In genomic region chr10:86498673-86499391, GRCm38 (mm10) we compare ENCODE assay signal across 8 mouse cellular contexts. TPM values are rescaled to one million over a fixed set of nuclear protein-coding genes. Genes with fewer than 3 reads are reported as not detected.
DNase-seq lines count a peak whose midpoint lies in the region; ATAC-seq lines count a peak whose summit lies in the region.

Gene Syn3, minus strand, starts transcription at chr10:86498896.

- ATAC-seq in CD4-positive, CD25-positive, alpha-beta regulatory T cell, adult 4 months = no peak
- ATAC-seq in embryonic facial prominence, embryonic 12.5 days (ENCODE audit: insufficient number of reproducible peaks, insufficient read depth, low FRiP score, low TSS enrichment) = peak; percentile 99
- peak; percentile 99 for ATAC-seq in limb, embryonic 11.5 days (ENCODE audit: insufficient number of reproducible peaks, low FRiP score, low TSS enrichment, low read depth)
- peak; percentile 99 for ATAC-seq in midbrain, embryonic 13.5 days

- peak; percentile 47 for DNase-seq in CD4-positive, CD25-positive, alpha-beta regulatory T cell, adult 2 months (ENCODE audit: low read depth, low spot score)
- DNase-seq in heart, adult 8-10 months (ENCODE audit: low spot score) = peak; percentile 48
- peak; percentile 94 to 95 for DNase-seq in kidney, adult 8-10 months
- DNase-seq in limb, embryonic 11.5 days (ENCODE audit: low spot score) = peak; percentile 96
- peak; percentile 10 to 71 for DNase-seq in spleen, postnatal 10 days (ENCODE audit: low spot score in 2 of 2)

- under 1% methylated on average over 21 of the region's 21 CpGs for WGBS in embryonic facial prominence, embryonic 12.5 days
- whole genome bisulfite sequencing in limb, embryonic 11.5 days = 0% methylated on average over 21 of the region's 21 CpGs
- WGBS in midbrain, embryonic 13.5 days = 0% methylated on average over 21 of the region's 21 CpGs

- peak within 1 kb of the TSS; percentile 52; the same call in 1 of the 2 replicates for H3K27ac ChIP-seq in embryonic facial prominence, embryonic 12.5 days
- H3K27ac ChIP-seq in limb, embryonic 11.5 days (replicated peaks; ENCODE audit: low read depth, low read length) = no peak within 1 kb of the TSS
- peak within 1 kb of the TSS; percentile 80 for H3K27ac ChIP-seq in midbrain, embryonic 13.5 days

- H3K4me3 ChIP-seq in embryonic facial prominence, embryonic 12.5 days = peak within 1 kb of the TSS; percentile 50
- peak within 1 kb of the TSS; percentile 57 for H3K4me3 ChIP-seq in limb, embryonic 11.5 days (ENCODE audit: low read depth, low read length)
- peak within 1 kb of the TSS; percentile 64 for H3K4me3 ChIP-seq in midbrain, embryonic 13.5 days (replicated peaks)

- H3K4me2 ChIP-seq in embryonic facial prominence, embryonic 12.5 days (replicated peaks) = peak within 1 kb of the TSS; percentile 66
- peak within 1 kb of the TSS; percentile 85 for H3K4me2 ChIP-seq in limb, embryonic 11.5 days (ENCODE audit: low read depth, severe bottlenecking)
- peak within 1 kb of the TSS; percentile 83 for H3K4me2 ChIP-seq in midbrain, embryonic 13.5 days (replicated peaks)

- H3K4me1 ChIP-seq in embryonic facial prominence, embryonic 12.5 days = peaks cover 12% of the 10 kb centered on the region
- H3K4me1 ChIP-seq in limb, embryonic 11.5 days (ENCODE audit: control insufficient read depth, insufficient read depth, low read length) = peaks cover 6% of the 10 kb centered on the region; the same call in 1 of the 2 replicates
- peaks cover 17% of the 10 kb centered on the region for H3K4me1 ChIP-seq in midbrain, embryonic 13.5 days (replicated peaks)

- no peaks in the 10 kb centered on the region for H3K27me3 ChIP-seq in embryonic facial prominence, embryonic 12.5 days
- H3K27me3 ChIP-seq in limb, embryonic 11.5 days (ENCODE audit: control insufficient read depth, insufficient read depth, low read length) = no peaks in the 10 kb centered on the region
- H3K27me3 ChIP-seq in midbrain, embryonic 13.5 days = no peaks in the 10 kb centered on the region

- no peaks in the 10 kb centered on the region for H3K9me3 ChIP-seq in embryonic facial prominence, embryonic 12.5 days
- no peaks in the 10 kb centered on the region for H3K9me3 ChIP-seq in limb, embryonic 11.5 days (ENCODE audit: control insufficient read depth, low read length)
- no peaks in the 10 kb centered on the region for H3K9me3 ChIP-seq in midbrain, embryonic 13.5 days

- H3K9ac ChIP-seq in embryonic facial prominence, embryonic 12.5 days = peak within 1 kb of the TSS; percentile 61
- peak within 1 kb of the TSS; percentile 81 for H3K9ac ChIP-seq in limb, embryonic 11.5 days (ENCODE audit: low read length)
- peak within 1 kb of the TSS; percentile 77 for H3K9ac ChIP-seq in midbrain, embryonic 13.5 days (replicated peaks)

- H3K36me3 ChIP-seq in embryonic facial prominence, embryonic 12.5 days = no peaks in the 10 kb centered on the region
- H3K36me3 ChIP-seq in limb, embryonic 11.5 days (ENCODE audit: control insufficient read depth, insufficient read depth, low read length) = no peaks in the 10 kb centered on the region
- H3K36me3 ChIP-seq in midbrain, embryonic 13.5 days = no peaks in the 10 kb centered on the region

RNA-seq across cellular contexts. Expression of gene Syn3, which starts in this region (rescaled TPM):
- under 1 TPM in 1 of 2 experiments, not detected in 1; 0.22 TPM for polyA plus RNA-seq in CD4-positive, CD25-positive, alpha-beta regulatory T cell, adult 4 months (2017; shearing (Covaris generic))
- polyA plus RNA-seq in embryonic facial prominence, embryonic 12.5 days (2016; fragmentation: Nextera tagmentation; extraction: Ambion mirVana) = 4.0 and 4.6 TPM in 2 replicates
- total RNA-seq in heart, adult 8-10 months (2022) = under 1 TPM; 0.34 to 0.79 (median 0.47) TPM
- polyA plus RNA-seq in limb, embryonic 11.5 days (2014; fragmentation: Nextera tagmentation; extraction: Ambion mirVana) = 3.9 and 4.0 TPM in 2 replicates
- 13.4 and 13.8 TPM in 2 replicates for polyA plus RNA-seq in midbrain, embryonic 13.5 days (2015; fragmentation: Nextera tagmentation; extraction: Ambion mirVana)

Comparison
In these comparisons a context has a peak if more than half of its experiments do, and no peak if none do; other contexts are left out.
1. Peak in DNase-seq in heart, adult 8-10 months; RNA of the gene not detected or under 1 TPM.
2. DNase-seq: peak in every context shown above with its lines; median percentile 96 in limb, embryonic 11.5 days; 94 in kidney, adult 8-10 months; 48 in heart, adult 8-10 months; 47 in CD4-positive, CD25-positive, alpha-beta regulatory T cell, adult 2 months; 40 in spleen, postnatal 10 days.